Mouse (Mus musculus) forebrain, embryonic 11.5 days (tissue): ENCODE data around the gene Ccdc120. TPM values are rescaled to one million over a fixed set of nuclear protein-coding genes. Genes with fewer than 3 reads are reported as not detected.

Experiments
- ATAC-seq: fragments of 200-750 bp; cut with Nextera tagmentation; replicated peaks from 2 replicates; pipeline ENCODE4 v1.8.0; 2017; ENCODE audit warnings: moderate TSS enrichment; ENCODE audit not compliant: low FRiP score
- DNase-seq: peaks from one replicate; pipeline ENCODE4 v3.0.0-alpha.2; 2017; ENCODE audit warnings: low spot score
- H3K27ac ChIP-seq: fragments of 300-500 bp; sonication (generic); 2 replicates; pipeline ENCODE4 v1.5.1; 2014; ENCODE audit warnings: low read depth, low read length
- H3K27me3 ChIP-seq: fragments of 300-500 bp; sonication (generic); 2 replicates; pipeline ENCODE4 v1.6.1; 2014; ENCODE audit warnings: mild to moderate bottlenecking, low read length, mixed read lengths; ENCODE audit not compliant: control insufficient read depth, insufficient read depth
- H3K36me3 ChIP-seq: fragments of 300-500 bp; sonication (generic); 2 replicates; pipeline ENCODE4 v1.6.1; 2014; ENCODE audit warnings: mild to moderate bottlenecking, low read length, moderate library complexity, mixed read lengths; ENCODE audit not compliant: control insufficient read depth, insufficient read depth
- H3K4me1 ChIP-seq: fragments of 300-500 bp; sonication (generic); replicated peaks from 2 replicates; pipeline ENCODE4 v1.6.1; 2014; ENCODE audit warnings: low read length, mixed read lengths; ENCODE audit not compliant: control insufficient read depth, insufficient read depth
- H3K4me2 ChIP-seq: fragments of 300-500 bp; sonication (generic); 2 replicates; pipeline ENCODE4 v1.6.1; 2014; ENCODE audit warnings: low read depth, mild to moderate bottlenecking, low read length, moderate library complexity, mixed read lengths; ENCODE audit not compliant: severe bottlenecking
- H3K4me3 ChIP-seq: fragments of 300-500 bp; sonication (generic); 2 replicates; pipeline ENCODE4 v1.5.1; 2014; ENCODE audit warnings: low read depth, low read length
- H3K9ac ChIP-seq: fragments of 300-500 bp; sonication (generic); 2 replicates; pipeline ENCODE4 v1.6.1; 2014; ENCODE audit warnings: low read length
- H3K9me3 ChIP-seq: fragments of 300-500 bp; sonication (generic); 2 replicates; pipeline ENCODE4 v1.6.1; 2016; ENCODE audit warnings: low read length, mixed read lengths; ENCODE audit not compliant: control insufficient read depth
- WGBS: fragments of 180-500 bp; shearing (Covaris S2); extraction: QIAGEN DNeasy Blood & Tissue Kit; methylation state at CpG from one replicate; pipeline ENCODE4 v1.1.7; 2014; 5-methylcytosine and 5-hydroxymethylcytosine counted together
- polyA plus RNA-seq: library from polyadenylated mRNA; unstranded; fragments of >200 nt; fragmentation: Nextera tagmentation; extraction: Ambion mirVana; gene quantifications from 2 replicates; pipeline ENCODE4 v1.2.1, GENCODE M21; 2014

Gene Ccdc120
- polyA plus RNA-seq, 1 experiment from 2014 or later: 22.8 TPM

GRCm38 (mm10) chrX:7741103-7741502 is 9.6 kb downstream of the Ccdc120 start:
- no peak overlapping the region for H3K27ac ChIP-seq
- H3K4me3 ChIP-seq: no peak overlapping the region
- no peaks in the 10 kb centered on the region for H3K36me3 ChIP-seq
- H3K4me1 ChIP-seq: no peaks in the 10 kb centered on the region
- H3K4me2 ChIP-seq: no peak overlapping the region
- 82% methylated on average over 5 of the region's 5 CpGs for WGBS
- no peak overlapping the region for H3K9ac ChIP-seq
- no peak for DNase-seq
- no peaks in the 10 kb centered on the region for H3K9me3 ChIP-seq
- no peak for ATAC-seq
- no peaks in the 10 kb centered on the region for H3K27me3 ChIP-seq

DNA sequence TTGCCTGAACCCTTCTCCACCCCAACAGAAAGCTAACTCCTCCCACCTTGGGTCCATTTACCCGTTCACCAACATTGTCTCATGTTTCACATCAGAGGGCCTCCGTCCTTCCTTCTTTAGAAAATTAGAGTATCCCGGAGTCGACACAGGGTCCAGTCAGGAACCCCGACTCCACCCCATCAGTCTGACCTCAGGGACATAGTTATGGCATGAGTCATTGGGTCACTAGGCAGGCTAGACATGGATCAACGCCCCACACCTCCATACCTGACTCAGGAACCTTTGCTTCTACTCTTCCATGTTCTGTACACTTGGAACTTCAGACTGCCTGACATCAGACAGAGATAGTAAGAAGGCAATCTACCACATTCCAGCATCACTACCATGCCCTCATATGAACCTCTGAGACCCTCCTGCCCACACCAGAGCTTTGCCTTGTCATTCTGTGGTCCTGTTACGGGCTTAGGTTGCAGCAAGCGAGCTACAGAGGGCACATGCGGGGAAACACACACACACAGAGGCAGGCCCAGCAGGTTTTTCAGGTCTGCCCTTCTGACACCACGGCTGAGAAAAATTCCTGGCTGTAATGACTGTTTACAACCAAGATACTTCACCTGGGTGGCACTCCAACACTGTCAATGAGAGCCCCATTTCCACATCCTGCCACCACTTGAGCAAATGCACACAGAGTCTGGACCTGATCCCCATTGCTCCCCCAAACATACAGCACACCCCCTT is 10.5 kb downstream of the Ccdc120 start:
- Histone ChIP-seq H3K4me1 (no peaks in the 10 kb centered on the region), H3K9me3 (no peaks in the 10 kb centered on the region), H3K4me2 (no peak overlapping the region), H3K36me3 (no peaks in the 10 kb centered on the region), H3K27me3 (no peaks in the 10 kb centered on the region), H3K9ac (no peak overlapping the region), H3K27ac (no peak overlapping the region), H3K4me3 (no peak overlapping the region)
- no peak for DNase-seq
- no peak for ATAC-seq
- WGBS: 78% methylated on average over 10 of the region's 10 CpGs

- Histone ChIP-seq H3K27me3 (no peaks in the 10 kb centered on the region), H3K9ac (no peak overlapping the region), H3K36me3 (no peaks in the 10 kb centered on the region), H3K4me2 (no peak overlapping the region), H3K27ac (no peak overlapping the region), H3K9me3 (no peaks in the 10 kb centered on the region), H3K4me3 (no peak overlapping the region), H3K4me1 (no peaks in the 10 kb centered on the region)
- no peak for ATAC-seq
- DNase-seq: no peak
- WGBS: 78% methylated on average over 14 of the region's 14 CpGs
These were observed 11.2 kb downstream of the Ccdc120 start for GRCm38 (mm10) chrX:7739336-7740081.

- 28% methylated on average over 26 of the region's 26 CpGs for WGBS
- no peaks in the 10 kb centered on the region for H3K36me3 ChIP-seq
- H3K27ac ChIP-seq: no peak overlapping the region
- no peak overlapping the region for H3K4me2 ChIP-seq
- DNase-seq: peak; percentile 80
- peak; percentile 24; the same call in 1 of the 2 replicates for ATAC-seq
- no peak overlapping the region for H3K4me3 ChIP-seq
- H3K9me3 ChIP-seq: no peaks in the 10 kb centered on the region
- no peaks in the 10 kb centered on the region for H3K27me3 ChIP-seq
- H3K4me1 ChIP-seq: no peaks in the 10 kb centered on the region
- H3K9ac ChIP-seq: no peak overlapping the region
These were observed 17.0 kb downstream of the Ccdc120 start for GRCm38 (mm10) chrX:7733571-7734156.

DNA sequence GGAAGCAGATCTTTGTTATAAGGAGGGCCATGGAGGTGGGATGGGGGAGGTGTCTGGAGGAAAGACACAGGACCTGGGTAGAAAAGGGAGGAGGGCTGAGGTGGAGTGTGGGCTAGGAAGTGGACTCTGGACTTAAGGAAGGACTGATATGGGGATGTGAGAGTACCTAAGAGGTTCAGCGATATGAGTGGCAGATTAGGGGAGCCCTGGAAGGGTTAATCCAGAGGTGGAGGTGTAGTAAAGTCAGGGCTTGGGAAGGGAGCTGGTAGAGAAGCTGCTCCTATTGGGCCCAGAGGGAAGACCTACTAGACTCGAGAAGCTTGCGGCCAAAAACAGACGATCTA is 21.8 kb downstream of the Ccdc120 start:
- H3K4me3 ChIP-seq: peak overlapping the region; percentile 42
- 53% methylated on average over 4 of the region's 4 CpGs for WGBS
- H3K4me2 ChIP-seq: peak overlapping the region; percentile 54
- H3K9me3 ChIP-seq: no peaks in the 10 kb centered on the region
- no peaks in the 10 kb centered on the region; the same call in 1 of the 2 replicates for H3K36me3 ChIP-seq
- no peak overlapping the region for H3K27ac ChIP-seq
- H3K4me1 ChIP-seq: no peaks in the 10 kb centered on the region
- peak overlapping the region; percentile 57 for H3K9ac ChIP-seq
- DNase-seq (no peak), ATAC-seq (no peak)
- H3K27me3 ChIP-seq: no peaks in the 10 kb centered on the region

GRCm38 (mm10) chrX:7728215-7728921 is 22.3 kb downstream of the Ccdc120 start, which contains the start of gene Praf2:
Gene Praf2 (plus strand): TSS chrX:7728439.
- no peaks in the 10 kb centered on the region for H3K27me3 ChIP-seq
- peak within 1 kb of the TSS; percentile 54 for H3K4me2 ChIP-seq
- no peaks in the 10 kb centered on the region for H3K4me1 ChIP-seq
- ATAC-seq: peak; percentile 94
- H3K4me3 ChIP-seq: peak within 1 kb of the TSS; percentile 42
- DNase-seq: peak; percentile 82
- H3K36me3 ChIP-seq: no peaks in the 10 kb centered on the region; the same call in 1 of the 2 replicates
- peak within 1 kb of the TSS; percentile 57 for H3K9ac ChIP-seq
- no peaks in the 10 kb centered on the region for H3K9me3 ChIP-seq
- H3K27ac ChIP-seq: no peak within 1 kb of the TSS
- WGBS: 18% methylated on average over 42 of the region's 42 CpGs

GRCm38 (mm10) chrX:7727176-7727575 is 23.5 kb downstream of the Ccdc120 start:
- no peaks in the 10 kb centered on the region for H3K4me1 ChIP-seq
- WGBS: 91% methylated on average over 13 of the region's 13 CpGs
- ATAC-seq (no peak), DNase-seq (no peak)
- H3K36me3 ChIP-seq: no peaks in the 10 kb centered on the region; the same call in 1 of the 2 replicates
- H3K27ac ChIP-seq: no peak overlapping the region
- H3K27me3 ChIP-seq: no peaks in the 10 kb centered on the region
- H3K4me3 ChIP-seq: no peak overlapping the region
- H3K4me2 ChIP-seq: no peak overlapping the region
- H3K9ac ChIP-seq: no peak overlapping the region
- no peaks in the 10 kb centered on the region for H3K9me3 ChIP-seq

DNA sequence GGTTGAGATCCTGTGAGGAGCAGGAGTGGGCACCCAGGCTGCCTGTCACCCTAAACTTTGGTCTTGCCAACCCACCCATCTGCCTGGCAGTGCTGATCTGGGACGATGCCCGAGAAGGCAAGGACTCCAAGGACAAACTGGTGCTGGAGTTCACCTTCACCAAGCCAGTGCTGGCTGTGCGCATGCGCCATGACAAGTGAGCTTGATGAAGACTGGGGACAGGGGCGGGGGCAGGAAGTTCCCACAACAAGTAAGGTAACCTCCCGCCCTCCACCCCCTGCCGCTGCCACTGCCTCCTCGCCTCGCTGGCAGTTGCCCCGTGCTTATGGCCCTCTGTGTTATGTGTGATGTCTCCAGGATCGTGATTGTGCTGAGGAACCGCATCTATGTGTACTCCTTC is 24.9 kb downstream of the Ccdc120 start:
- no peak overlapping the region for H3K4me2 ChIP-seq
- no peak overlapping the region for H3K9ac ChIP-seq
- no peaks in the 10 kb centered on the region; the same call in 1 of the 2 replicates for H3K36me3 ChIP-seq
- H3K4me3 ChIP-seq: no peak overlapping the region
- no peak for DNase-seq
- WGBS: 81% methylated on average over 12 of the region's 12 CpGs
- no peak for ATAC-seq
- H3K9me3 ChIP-seq: no peaks in the 10 kb centered on the region
- no peak overlapping the region for H3K27ac ChIP-seq
- no peaks in the 10 kb centered on the region for H3K4me1 ChIP-seq
- H3K27me3 ChIP-seq: no peaks in the 10 kb centered on the region
